ENCODE assay signal across 11 mouse cellular contexts in genomic region chr9:32701126-32701997, GRCm38 (mm10).
DNase-seq lines count a peak whose midpoint lies in the region; ATAC-seq and TF ChIP-seq lines count a peak whose summit lies in the region.
"Had no signal": no experiment of that assay in that cellular context is flagged by ENCODE, and none has a peak within 500 bp of the region (broad histone marks: within the 10 kb centered on the region; RNA-seq: fewer than 3 reads in every experiment).

No protein-coding gene starts in this region.

- intact Hi-C loops in heart, postnatal 36 days (cut with DNase I): no loop called here

- peaks cover 31% of the 10 kb centered on the region for H3K4me1 ChIP-seq in lung, adult 2 months (ENCODE audit: control insufficient read depth, insufficient read depth, low read length)
- peaks cover 58% of the 10 kb centered on the region for H3K4me1 ChIP-seq in intestine, embryonic 14.5 days (replicated peaks; ENCODE audit: control insufficient read depth, insufficient read depth, low read length)

- H3K27ac ChIP-seq in intestine, embryonic 14.5 days (ENCODE audit: low read depth): no peak overlapping the region
- H3K27ac ChIP-seq: embryonic facial prominence, embryonic 12.5 days; midbrain, embryonic 12.5 days had no signal

- no peaks in the 10 kb centered on the region for H3K9me3 ChIP-seq in intestine, embryonic 14.5 days (ENCODE audit: control insufficient read depth, low read length)
- H3K9me3 ChIP-seq: embryonic facial prominence, embryonic 12.5 days; midbrain, embryonic 12.5 days had no signal

- no peak for TF ChIP-seq CTCF in lung, adult 2 months (IDR thresholded peaks at IDR 0.05; ENCODE audit: insufficient read depth, low read length)

- no peak overlapping the region for H3K9ac ChIP-seq in intestine, embryonic 14.5 days (ENCODE audit: low read length)
- H3K9ac ChIP-seq: embryonic facial prominence, embryonic 12.5 days; midbrain, embryonic 12.5 days had no signal

- peak overlapping the region; percentile 54 for H3K4me2 ChIP-seq in intestine, embryonic 14.5 days (ENCODE audit: low read length)
- H3K4me2 ChIP-seq: embryonic facial prominence, embryonic 12.5 days; midbrain, embryonic 12.5 days had no signal

- H3K27me3 ChIP-seq in intestine, embryonic 14.5 days (replicated peaks; ENCODE audit: control insufficient read depth, insufficient read depth, low read length): no peaks in the 10 kb centered on the region
- H3K27me3 ChIP-seq in splenic B cell, adult 2 months (ENCODE audit: control insufficient read depth, insufficient read depth, low read length, poor library complexity, severe bottlenecking): no peaks in the 10 kb centered on the region
- H3K27me3 ChIP-seq: embryonic facial prominence, embryonic 12.5 days had no signal

- H3K36me3 ChIP-seq in intestine, embryonic 14.5 days (ENCODE audit: control insufficient read depth, insufficient read depth, low read length): 0 out of 2 replicates have a peak, but pooled peaks cover 2% of the 10 kb centered on the region
- H3K36me3 ChIP-seq in splenic B cell, adult 2 months (ENCODE audit: control insufficient read depth, insufficient read depth, low read length, poor library complexity, severe bottlenecking): peaks cover 22% of the 10 kb centered on the region
- H3K36me3 ChIP-seq: embryonic facial prominence, embryonic 12.5 days; midbrain, embryonic 12.5 days had no signal

- no peak for ATAC-seq in intestine, embryonic 14.5 days (replicated peaks; ENCODE audit: low FRiP score, low TSS enrichment, low read depth)

- peak overlapping the region; percentile 57 for H3K4me3 ChIP-seq in lung, adult 2 months (replicated peaks; ENCODE audit: extremely low read depth, low read depth, low read length)
- H3K4me3 ChIP-seq in intestine, embryonic 14.5 days (ENCODE audit: low read depth, low read length): peak overlapping the region; percentile 27; the same call in 1 of the 2 replicates
- H3K4me3 ChIP-seq: embryonic facial prominence, embryonic 12.5 days; midbrain, embryonic 12.5 days had no signal

- TF ChIP-seq POLR2A in lung, adult 2 months (IDR thresholded peaks at IDR 0.05; ENCODE audit: borderline replicate concordance, extremely low read depth, low read depth, low read length): no peak

- 45% methylated on average over 20 of the region's 20 CpGs for WGBS in lung, adult 2 months
- WGBS in intestine, embryonic 14.5 days: 60% methylated on average over 20 of the region's 20 CpGs

- DNase-seq in heart, adult 11 months: peak; percentile 88
- DNase-seq in heart, postnatal 36 days: no peak
- no peak for DNase-seq in lung, adult 2 months
- DNase-seq in lung, postnatal 10 days: no peak
- DNase-seq in intestine, embryonic 14.5 days (ENCODE audit: low spot score): peak; percentile 50
- peak; percentile 29 for DNase-seq in splenic B cell, adult 2 months (ENCODE audit: low read depth, low spot score)
- DNase-seq in left cerebral cortex, adult 9 months (ENCODE audit: low spot score in 2 of 2): no peak
- no peak for DNase-seq in embryo, embryonic 10 days (ENCODE audit: low spot score)
- DNase-seq: kidney, adult 18-20 months had no signal

Comparison
In these comparisons a context has a peak if more than half of its experiments do, and no peak if none do; other contexts are left out.
1. DNase-seq: peak in heart, adult 11 months (single experiment), intestine, embryonic 14.5 days (single experiment) and splenic B cell, adult 2 months (single experiment); none in heart, postnatal 36 days (0 of 2), lung, adult 2 months (single experiment), lung, postnatal 10 days (single experiment), left cerebral cortex, adult 9 months (0 of 2) and embryo, embryonic 10 days (single experiment).